Comparison of ENCODE assay signal across 18 mouse cellular contexts in genomic region chr1:59797865-59798264, GRCm38 (mm10). TPM values are rescaled to one million over a fixed set of nuclear protein-coding genes. Genes with fewer than 3 reads are reported as not detected.
DNase-seq lines count a peak whose midpoint lies in the region; ATAC-seq and TF ChIP-seq lines count a peak whose summit lies in the region.
"Had no signal": no experiment of that assay in that cellular context is flagged by ENCODE, and none has a peak within 500 bp of the region (broad histone marks: within the 10 kb centered on the region; RNA-seq: fewer than 3 reads in every experiment).

No protein-coding gene starts in this region.

- WGBS in heart, postnatal 0 days = 65% methylated on average over 2 of the region's 2 CpGs
- 72% methylated on average over 2 of the region's 2 CpGs for WGBS in heart, embryonic 10.5 days
- WGBS in kidney, postnatal 0 days = 59% methylated on average over 2 of the region's 2 CpGs
- WGBS in lung, postnatal 0 days = 43% methylated on average over 2 of the region's 2 CpGs

- peak overlapping the region; percentile 12; the same call in 1 of the 2 replicates for H3K4me2 ChIP-seq in heart, postnatal 0 days (ENCODE audit: low read depth, low read length)
- H3K4me2 ChIP-seq in kidney, postnatal 0 days (ENCODE audit: low read length) = no peak overlapping the region
- H3K4me2 ChIP-seq in lung, postnatal 0 days (replicated peaks; ENCODE audit: low read depth, low read length) = 0 out of 2 replicates have a peak overlapping the region, but pooled peaks have one; percentile 8
- H3K4me2 ChIP-seq: neural tube, embryonic 13.5 days had no signal

- H3K9ac ChIP-seq in heart, postnatal 0 days (replicated peaks; ENCODE audit: low read depth, low read length) = no peak overlapping the region
- no peak overlapping the region for H3K9ac ChIP-seq in kidney, postnatal 0 days (ENCODE audit: low read depth, low read length)
- H3K9ac ChIP-seq in lung, postnatal 0 days (replicated peaks; ENCODE audit: low read depth) = no peak overlapping the region
- H3K9ac ChIP-seq: neural tube, embryonic 13.5 days had no signal

- H3K9me3 ChIP-seq in heart, postnatal 0 days (replicated peaks; ENCODE audit: control insufficient read depth, low read length) = no peaks in the 10 kb centered on the region
- no peaks in the 10 kb centered on the region for H3K9me3 ChIP-seq in heart, embryonic 10.5 days
- no peaks in the 10 kb centered on the region for H3K9me3 ChIP-seq in kidney, postnatal 0 days (replicated peaks; ENCODE audit: low read length)
- no peaks in the 10 kb centered on the region for H3K9me3 ChIP-seq in lung, postnatal 0 days (ENCODE audit: low read length)
- H3K9me3 ChIP-seq: embryonic facial prominence, embryonic 10.5 days; megakaryocyte, embryonic 14.5 days; neural tube, embryonic 13.5 days had no signal

- peak overlapping the region; percentile 17; the same call in 1 of the 2 replicates for H3K4me3 ChIP-seq in gastrocnemius, adult 2 months
- no peak overlapping the region for H3K4me3 ChIP-seq in heart, postnatal 0 days (ENCODE audit: low read depth, low read length)
- H3K4me3 ChIP-seq in heart, embryonic 10.5 days = no peak overlapping the region
- no peak overlapping the region for H3K4me3 ChIP-seq in kidney, postnatal 0 days (replicated peaks; ENCODE audit: low read depth, low read length)
- no peak overlapping the region for H3K4me3 ChIP-seq in lung, postnatal 0 days (ENCODE audit: low read depth, low read length)
- H3K4me3 ChIP-seq: embryonic facial prominence, embryonic 10.5 days; megakaryocyte, embryonic 14.5 days; neural tube, embryonic 13.5 days had no signal

- intact Hi-C loops in gastrocnemius, adult 2 months (cut with DNase I) = no loop called here
- intact Hi-C loops in gastrocnemius, postnatal 36 days (cut with DNase I) = no loop called here

- no peaks in the 10 kb centered on the region for H3K4me1 ChIP-seq in heart, postnatal 0 days (ENCODE audit: control insufficient read depth, insufficient read depth)
- no peaks in the 10 kb centered on the region for H3K4me1 ChIP-seq in heart, embryonic 10.5 days
- no peaks in the 10 kb centered on the region for H3K4me1 ChIP-seq in kidney, postnatal 0 days (replicated peaks; ENCODE audit: insufficient read depth, low read length)
- H3K4me1 ChIP-seq in lung, postnatal 0 days (ENCODE audit: insufficient read depth, low read depth, low read length) = peaks cover 5% of the 10 kb centered on the region; the same call in 1 of the 2 replicates
- H3K4me1 ChIP-seq: embryonic facial prominence, embryonic 10.5 days; megakaryocyte, embryonic 14.5 days had no signal

- TF ChIP-seq EP300 in heart, postnatal 0 days (IDR thresholded peaks at IDR 0.05; ENCODE audit: low read depth) = no peak; the same call in 1 of the 2 replicates
- peak; percentile 94 for TF ChIP-seq EP300 in lung, postnatal 0 days (IDR thresholded peaks at IDR 0.05)

- no peak for TF ChIP-seq CTCF in gastrocnemius, adult 2 months (IDR thresholded peaks at IDR 0.05)
- no peak for TF ChIP-seq CTCF in heart, postnatal 0 days (IDR thresholded peaks at IDR 0.05; ENCODE audit: low read depth)
- no peak for TF ChIP-seq CTCF in kidney, postnatal 0 days (IDR thresholded peaks at IDR 0.05; ENCODE audit: low read depth)
- no peak for TF ChIP-seq CTCF in lung, postnatal 0 days (IDR thresholded peaks at IDR 0.05)

- ATAC-seq in heart, postnatal 0 days (ENCODE audit: insufficient read depth, low read depth) = no peak
- no peak for ATAC-seq in kidney, postnatal 0 days (replicated peaks; ENCODE audit: low FRiP score, low read depth)
- peak; percentile 57 for ATAC-seq in lung, postnatal 0 days
- ATAC-seq: hindbrain, postnatal 0 days; intestine, postnatal 0 days had no signal

- DNase-seq in gastrocnemius, adult 2 months = no peak
- no peak for DNase-seq in gastrocnemius, postnatal 36 days
- DNase-seq in heart, postnatal 0 days (ENCODE audit: low spot score) = no peak
- DNase-seq in heart, embryonic 10.5 days (ENCODE audit: low spot score) = no peak
- peak; percentile 46 for DNase-seq in kidney, postnatal 0 days (ENCODE audit: low spot score)
- DNase-seq in kidney, postnatal 4 days = no peak
- peak; percentile 54 for DNase-seq in lung, postnatal 0 days (ENCODE audit: low spot score)
- no peak for DNase-seq in lung, adult 18-20 months
- DNase-seq: adrenal gland, adult 8-10 months; cerebellum, adult 9-10 months; liver; midbrain, embryonic 14.5 days; thymus, postnatal 36 days had no signal

- peak overlapping the region; percentile 75 for H3K27ac ChIP-seq in gastrocnemius, adult 2 months
- peak overlapping the region; percentile 59; the same call in 1 of the 2 replicates for H3K27ac ChIP-seq in heart, postnatal 0 days (ENCODE audit: low read depth)
- no peak overlapping the region for H3K27ac ChIP-seq in heart, embryonic 10.5 days
- H3K27ac ChIP-seq in kidney, postnatal 0 days = peak overlapping the region; percentile 19; the same call in 1 of the 2 replicates
- H3K27ac ChIP-seq in lung, postnatal 0 days (ENCODE audit: low read length) = peak overlapping the region; percentile 6
- H3K27ac ChIP-seq: embryonic facial prominence, embryonic 10.5 days; hindbrain, postnatal 0 days; neural tube, embryonic 13.5 days had no signal

- no peaks in the 10 kb centered on the region for H3K27me3 ChIP-seq in heart, postnatal 0 days (ENCODE audit: control insufficient read depth, insufficient read depth, low read length)
- H3K27me3 ChIP-seq in heart, embryonic 10.5 days (ENCODE audit: insufficient read depth, poor library complexity, severe bottlenecking) = no peaks in the 10 kb centered on the region
- no peaks in the 10 kb centered on the region for H3K27me3 ChIP-seq in kidney, postnatal 0 days (ENCODE audit: insufficient read depth, low read length)
- H3K27me3 ChIP-seq in lung, postnatal 0 days (replicated peaks; ENCODE audit: insufficient read depth, low read length) = no peaks in the 10 kb centered on the region
- H3K27me3 ChIP-seq: megakaryocyte, embryonic 14.5 days; neural tube, embryonic 13.5 days had no signal

- no peaks in the 10 kb centered on the region for H3K36me3 ChIP-seq in heart, postnatal 0 days (replicated peaks; ENCODE audit: control insufficient read depth, insufficient read depth, low read length)
- H3K36me3 ChIP-seq in heart, embryonic 10.5 days = peaks cover 4% of the 10 kb centered on the region; the same call in 1 of the 2 replicates
- H3K36me3 ChIP-seq in kidney, postnatal 0 days (ENCODE audit: insufficient read depth, low read length) = no peaks in the 10 kb centered on the region
- H3K36me3 ChIP-seq in lung, postnatal 0 days (ENCODE audit: insufficient read depth, low read length) = no peaks in the 10 kb centered on the region
- H3K36me3 ChIP-seq: neural tube, embryonic 13.5 days had no signal

RNA-seq across cellular contexts. Expression of gene Bmpr2, which starts 34.7 kb away (rescaled TPM):
- total RNA-seq in gastrocnemius, adult 2 months (2021) = 10 to 100 TPM; 46.8 to 47.8 TPM
- total RNA-seq in gastrocnemius, postnatal 36 days (2021) = 10 to 100 TPM; 40.1 to 40.8 TPM
- total RNA-seq in heart, postnatal 0 days (2014; rRNA removed; ENCODE audit: low replicate concordance) = 30.5 and 38.5 TPM in 2 replicates
- polyA plus RNA-seq in heart, postnatal 0 days (2015; fragmentation: Nextera tagmentation; extraction: Ambion mirVana) = 5.3 and 6.1 TPM in 2 replicates
- 6.5 and 7.0 TPM in 2 replicates for polyA plus RNA-seq in heart, embryonic 10.5 days (2016; fragmentation: Nextera tagmentation; extraction: Ambion mirVana)
- 9.3 and 9.8 TPM in 2 replicates for polyA plus RNA-seq in kidney, postnatal 0 days (2015; fragmentation: Nextera tagmentation; extraction: Ambion mirVana)
- 17.9 and 22.2 TPM in 2 replicates for polyA plus RNA-seq in lung, postnatal 0 days (2015; fragmentation: Nextera tagmentation; extraction: Ambion mirVana)

Comparison
In these comparisons a context has a peak if more than half of its experiments do, and no peak if none do; other contexts are left out.
1. DNase-seq: peak in kidney, postnatal 0 days (single experiment) and lung, postnatal 0 days (single experiment); none in gastrocnemius, adult 2 months (single experiment), gastrocnemius, postnatal 36 days (0 of 2), heart, postnatal 0 days (single experiment), heart, embryonic 10.5 days (single experiment), kidney, postnatal 4 days (0 of 2) and lung, adult 18-20 months (0 of 2).